14 mouse cellular contexts compared by ENCODE assay signal in the genomic region with DNA sequence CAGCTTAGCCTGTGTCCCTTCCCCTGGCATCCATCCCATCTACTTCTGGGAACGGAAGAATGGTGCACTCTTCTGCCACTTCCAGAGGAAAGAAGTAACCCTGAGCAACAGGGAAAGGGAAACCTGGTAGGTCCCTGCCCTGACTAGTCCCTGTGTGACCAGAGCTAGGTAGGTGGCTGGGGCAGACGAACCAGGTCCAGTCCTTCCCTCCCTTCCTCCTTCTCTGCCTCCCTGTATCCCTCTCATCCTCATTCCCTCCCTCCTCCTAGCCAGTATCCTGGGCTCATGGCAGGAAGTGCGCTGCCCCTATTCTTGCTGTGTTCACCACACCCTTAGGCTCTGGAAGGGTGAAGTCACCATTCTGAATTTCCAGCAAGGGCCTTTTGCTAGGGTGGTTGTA. TPM values are rescaled to one million over a fixed set of nuclear protein-coding genes. Genes with fewer than 3 reads are reported as not detected.
DNase-seq lines count a peak whose midpoint lies in the region; ATAC-seq and TF ChIP-seq lines count a peak whose summit lies in the region.
"Had no signal": no experiment of that assay in that cellular context is flagged by ENCODE, and none has a peak within 500 bp of the region (broad histone marks: within the 10 kb centered on the region; RNA-seq: fewer than 3 reads in every experiment).

No protein-coding gene starts in this region.

- 72% methylated on average over 3 of the region's 3 CpGs for WGBS in forebrain, embryonic 16.5 days
- WGBS in forebrain, embryonic 10.5 days: 91% methylated on average over 3 of the region's 3 CpGs
- WGBS in kidney, embryonic 15.5 days: 79% methylated on average over 3 of the region's 3 CpGs
- 76% methylated on average over 3 of the region's 3 CpGs for WGBS in midbrain, embryonic 13.5 days

- no peak for DNase-seq in forebrain, embryonic 10.5 days (ENCODE audit: extremely low spot score, low spot score)
- no peak for DNase-seq in kidney, postnatal 4 days
- no peak for DNase-seq in testis, postnatal 10 days (ENCODE audit: low spot score)
- no peak for DNase-seq in frontal cortex, postnatal 36 days (ENCODE audit: low spot score in 2 of 2)
- DNase-seq: adrenal gland, postnatal 14 days; B cell, adult 2 months; cerebellum, adult 9-11 months; kidney, postnatal 10 days had no signal

- H3K4me2 ChIP-seq in forebrain, embryonic 16.5 days (ENCODE audit: low read length): no peak overlapping the region
- H3K4me2 ChIP-seq in kidney, embryonic 15.5 days: no peak overlapping the region
- no peak overlapping the region for H3K4me2 ChIP-seq in midbrain, embryonic 13.5 days (replicated peaks)

- TF ChIP-seq CTCF in testis, adult 2 months (IDR thresholded peaks at IDR 0.05; ENCODE audit: control insufficient read depth, insufficient read depth, insufficient replicate concordance, low read depth, low read length): no peak

- ATAC-seq in forebrain, embryonic 16.5 days: no peak
- no peak for ATAC-seq in kidney, embryonic 15.5 days (replicated peaks; ENCODE audit: low FRiP score)
- no peak for ATAC-seq in midbrain, embryonic 13.5 days

- no peak overlapping the region for H3K4me3 ChIP-seq in forebrain, embryonic 16.5 days (replicated peaks; ENCODE audit: low read length)
- H3K4me3 ChIP-seq in forebrain, embryonic 10.5 days: no peak overlapping the region
- no peak overlapping the region for H3K4me3 ChIP-seq in kidney, embryonic 15.5 days (replicated peaks)
- H3K4me3 ChIP-seq in testis, adult 2 months (ENCODE audit: control insufficient read depth, low read depth, low read length): no peak overlapping the region
- H3K4me3 ChIP-seq in midbrain, embryonic 13.5 days (replicated peaks): no peak overlapping the region
- H3K4me3 ChIP-seq: erythroblast, embryonic 14.5 days had no signal

- H3K9me3 ChIP-seq in forebrain, embryonic 16.5 days (ENCODE audit: control insufficient read depth, low read length): no peaks in the 10 kb centered on the region
- no peaks in the 10 kb centered on the region for H3K9me3 ChIP-seq in forebrain, embryonic 10.5 days
- H3K9me3 ChIP-seq in kidney, embryonic 15.5 days (replicated peaks): no peaks in the 10 kb centered on the region
- no peaks in the 10 kb centered on the region for H3K9me3 ChIP-seq in midbrain, embryonic 13.5 days

- no peak for TF ChIP-seq POLR2A in testis, adult 2 months (IDR thresholded peaks at IDR 0.05; ENCODE audit: control insufficient read depth, low read depth, low read length)

- H3K27me3 ChIP-seq in forebrain, embryonic 16.5 days (replicated peaks; ENCODE audit: control insufficient read depth, insufficient read depth, low read length): no peaks in the 10 kb centered on the region
- no peaks in the 10 kb centered on the region for H3K27me3 ChIP-seq in forebrain, embryonic 10.5 days (ENCODE audit: poor library complexity, severe bottlenecking)
- no peaks in the 10 kb centered on the region for H3K27me3 ChIP-seq in kidney, embryonic 15.5 days
- no peaks in the 10 kb centered on the region for H3K27me3 ChIP-seq in testis, adult 2 months (ENCODE audit: control insufficient read depth, insufficient read depth, low read length)
- no peaks in the 10 kb centered on the region for H3K27me3 ChIP-seq in midbrain, embryonic 13.5 days

- 0 out of 2 replicates have a peak overlapping the region, but pooled peaks have one; percentile 38 for H3K27ac ChIP-seq in forebrain, embryonic 16.5 days (ENCODE audit: low read length)
- H3K27ac ChIP-seq in forebrain, embryonic 10.5 days: no peak overlapping the region
- H3K27ac ChIP-seq in kidney, embryonic 15.5 days: peak overlapping the region; percentile 87
- peak overlapping the region; percentile 75 for H3K27ac ChIP-seq in testis, adult 2 months (ENCODE audit: control insufficient read depth, insufficient read depth, low read depth, low read length)
- H3K27ac ChIP-seq in midbrain, embryonic 13.5 days: no peak overlapping the region
- H3K27ac ChIP-seq: macrophage had no signal

- peaks cover 5% of the 10 kb centered on the region for H3K4me1 ChIP-seq in forebrain, embryonic 16.5 days (replicated peaks; ENCODE audit: control insufficient read depth, insufficient read depth, low read length)
- H3K4me1 ChIP-seq in forebrain, embryonic 10.5 days: peaks cover 5% of the 10 kb centered on the region
- peaks cover 9% of the 10 kb centered on the region; the same call in 1 of the 2 replicates for H3K4me1 ChIP-seq in kidney, embryonic 15.5 days
- peaks cover 2% of the 10 kb centered on the region; the same call in 1 of the 2 replicates for H3K4me1 ChIP-seq in testis, adult 2 months (ENCODE audit: control insufficient read depth, insufficient read depth, low read length)
- H3K4me1 ChIP-seq in midbrain, embryonic 13.5 days (replicated peaks): no peaks in the 10 kb centered on the region; the same call in 1 of the 2 replicates

- no peak overlapping the region for H3K9ac ChIP-seq in forebrain, embryonic 16.5 days (replicated peaks; ENCODE audit: low read depth, low read length)
- no peak overlapping the region for H3K9ac ChIP-seq in kidney, embryonic 15.5 days
- H3K9ac ChIP-seq in midbrain, embryonic 13.5 days (replicated peaks): no peak overlapping the region

- peaks cover 5% of the 10 kb centered on the region for H3K36me3 ChIP-seq in forebrain, embryonic 16.5 days (ENCODE audit: control insufficient read depth, insufficient read depth)
- H3K36me3 ChIP-seq in forebrain, embryonic 10.5 days (replicated peaks): peaks cover 89% of the 10 kb centered on the region
- H3K36me3 ChIP-seq in kidney, embryonic 15.5 days: peaks cover 81% of the 10 kb centered on the region
- peaks cover 9% of the 10 kb centered on the region for H3K36me3 ChIP-seq in testis, adult 2 months (ENCODE audit: control insufficient read depth, insufficient read depth, low read length)
- peaks cover 69% of the 10 kb centered on the region for H3K36me3 ChIP-seq in midbrain, embryonic 13.5 days

RNA-seq across cellular contexts. Expression of gene Pld6, which starts 55.6 kb away (rescaled TPM):
- 4.2 and 6.7 TPM in 2 replicates for polyA plus RNA-seq in forebrain, embryonic 16.5 days (2015; fragmentation: Nextera tagmentation; extraction: Ambion mirVana)
- 3.8 TPM in 2 replicates for polyA plus RNA-seq in forebrain, embryonic 10.5 days (2016; fragmentation: Nextera tagmentation; extraction: Ambion mirVana)
- 5.0 and 5.1 TPM in 2 replicates for polyA plus RNA-seq in kidney, embryonic 15.5 days (2015; fragmentation: Nextera tagmentation; extraction: Ambion mirVana)
- 101 and 110 TPM in 2 replicates for polyA plus RNA-seq in testis, adult 2 months (2012; rRNA removed)
- 2.4 and 2.7 TPM in 2 replicates for polyA plus RNA-seq in midbrain, embryonic 13.5 days (2015; fragmentation: Nextera tagmentation; extraction: Ambion mirVana)
- polyA plus RNA-seq: erythroblast, embryonic 14.5 days; macrophage had no signal

Comparison
In these comparisons a context has a peak if more than half of its experiments do, and no peak if none do; other contexts are left out.
1. H3K27ac ChIP-seq: peak in forebrain, embryonic 16.5 days (single experiment), kidney, embryonic 15.5 days (single experiment) and testis, adult 2 months (single experiment); none in forebrain, embryonic 10.5 days (single experiment) and midbrain, embryonic 13.5 days (single experiment).
2. RNA of gene Pld6, which starts 55.6 kb away (polyA plus RNA-seq): 101 to 110 TPM in testis, adult 2 months; 4.2 to 6.7 TPM in forebrain, embryonic 16.5 days, 5.0 to 5.1 TPM in kidney, embryonic 15.5 days, 3.8 TPM in forebrain, embryonic 10.5 days and 2.4 to 2.7 TPM in midbrain, embryonic 13.5 days; every median in the first group is over 10 times any median in the second.